In the genomic region with DNA sequence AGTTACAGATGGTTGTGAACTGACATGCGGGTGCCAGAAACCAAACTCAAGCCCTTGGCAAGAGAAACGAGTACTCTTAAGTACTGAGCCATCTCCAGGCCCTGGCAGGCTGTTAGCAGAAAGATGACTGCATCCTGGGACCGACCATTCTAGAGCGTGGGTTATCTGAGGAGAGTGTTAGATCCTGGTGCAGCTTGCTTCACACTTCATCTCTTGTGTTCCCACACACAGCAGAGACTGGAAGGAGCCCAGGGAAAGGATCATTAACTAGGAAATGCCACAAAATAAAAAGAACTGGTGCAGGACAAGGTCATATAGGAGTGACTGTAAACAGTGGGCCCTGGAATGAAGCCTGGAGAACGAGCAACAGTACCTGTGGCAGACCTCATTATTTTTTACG, we compare ENCODE assay signal across 11 mouse cellular contexts. TPM values are rescaled to one million over a fixed set of nuclear protein-coding genes. Genes with fewer than 3 reads are reported as not detected.
DNase-seq lines count a peak whose midpoint lies in the region; ATAC-seq and TF ChIP-seq lines count a peak whose summit lies in the region.
"Had no signal": no experiment of that assay in that cellular context is flagged by ENCODE, and none has a peak within 500 bp of the region (broad histone marks: within the 10 kb centered on the region; RNA-seq: fewer than 3 reads in every experiment).

No protein-coding gene starts in this region.

- no peak overlapping the region for H3K4me2 ChIP-seq in heart, embryonic 11.5 days
- no peak overlapping the region for H3K4me2 ChIP-seq in kidney, embryonic 14.5 days (replicated peaks; ENCODE audit: low read depth, low read length)
- no peak overlapping the region for H3K4me2 ChIP-seq in lung, postnatal 0 days (replicated peaks; ENCODE audit: low read depth, low read length)
- H3K4me2 ChIP-seq: hindbrain, embryonic 15.5 days had no signal

- no peak overlapping the region for H3K9ac ChIP-seq in heart, embryonic 11.5 days (ENCODE audit: low read depth, low read length)
- no peak overlapping the region for H3K9ac ChIP-seq in kidney, embryonic 14.5 days (ENCODE audit: low read depth, low read length)
- H3K9ac ChIP-seq in lung, postnatal 0 days (replicated peaks; ENCODE audit: low read depth) = no peak overlapping the region
- H3K9ac ChIP-seq: hindbrain, embryonic 15.5 days had no signal

- H3K36me3 ChIP-seq in heart, embryonic 11.5 days (ENCODE audit: control insufficient read depth, insufficient read depth, low read length) = no peaks in the 10 kb centered on the region
- no peaks in the 10 kb centered on the region for H3K36me3 ChIP-seq in kidney, embryonic 14.5 days (ENCODE audit: control insufficient read depth, insufficient read depth, low read length)
- no peaks in the 10 kb centered on the region for H3K36me3 ChIP-seq in lung, postnatal 0 days (ENCODE audit: insufficient read depth, low read length)
- H3K36me3 ChIP-seq: hindbrain, embryonic 15.5 days had no signal

- no peak overlapping the region for H3K4me3 ChIP-seq in heart, embryonic 11.5 days (ENCODE audit: low read depth, low read length)
- no peak overlapping the region for H3K4me3 ChIP-seq in kidney, embryonic 14.5 days (ENCODE audit: low read length)
- no peak overlapping the region for H3K4me3 ChIP-seq in lung, postnatal 0 days (ENCODE audit: low read depth, low read length)
- H3K4me3 ChIP-seq: hindbrain, embryonic 15.5 days had no signal

- no peak for TF ChIP-seq EP300 in lung, postnatal 0 days (IDR thresholded peaks at IDR 0.05)

- TF ChIP-seq CTCF in lung, postnatal 0 days (IDR thresholded peaks at IDR 0.05) = no peak

- no peaks in the 10 kb centered on the region for H3K27me3 ChIP-seq in heart, embryonic 11.5 days (ENCODE audit: control insufficient read depth, insufficient read depth, low read length)
- no peaks in the 10 kb centered on the region for H3K27me3 ChIP-seq in kidney, embryonic 14.5 days (ENCODE audit: control insufficient read depth, insufficient read depth, low read length)
- H3K27me3 ChIP-seq in lung, postnatal 0 days (replicated peaks; ENCODE audit: insufficient read depth, low read length) = no peaks in the 10 kb centered on the region
- H3K27me3 ChIP-seq: hindbrain, embryonic 15.5 days had no signal

- peaks cover 3% of the 10 kb centered on the region; the same call in 1 of the 2 replicates for H3K4me1 ChIP-seq in heart, embryonic 11.5 days (ENCODE audit: control insufficient read depth, insufficient read depth, low read length)
- H3K4me1 ChIP-seq in kidney, embryonic 14.5 days (ENCODE audit: control insufficient read depth, insufficient read depth, low read length) = peaks cover 14% of the 10 kb centered on the region
- H3K4me1 ChIP-seq in lung, postnatal 0 days (ENCODE audit: insufficient read depth, low read depth, low read length) = no peaks in the 10 kb centered on the region
- H3K4me1 ChIP-seq: hindbrain, embryonic 15.5 days had no signal

- ATAC-seq in heart, embryonic 11.5 days (replicated peaks; ENCODE audit: insufficient number of reproducible peaks, low FRiP score, low TSS enrichment) = no peak
- peak; percentile 56 for ATAC-seq in kidney, embryonic 14.5 days (ENCODE audit: low FRiP score, low TSS enrichment)
- ATAC-seq in lung, postnatal 0 days = peak; percentile 76
- no peak for ATAC-seq in CD4-positive, CD25-positive, alpha-beta regulatory T cell, adult 4 months

- H3K9me3 ChIP-seq in heart, embryonic 11.5 days (replicated peaks; ENCODE audit: control insufficient read depth, low read length) = no peaks in the 10 kb centered on the region
- no peaks in the 10 kb centered on the region for H3K9me3 ChIP-seq in kidney, embryonic 14.5 days (ENCODE audit: control insufficient read depth, low read length)
- H3K9me3 ChIP-seq in lung, postnatal 0 days (ENCODE audit: low read length) = no peaks in the 10 kb centered on the region
- H3K9me3 ChIP-seq: hindbrain, embryonic 15.5 days had no signal

- H3K27ac ChIP-seq in heart, embryonic 11.5 days (ENCODE audit: low read depth, low read length) = no peak overlapping the region
- H3K27ac ChIP-seq in kidney, embryonic 14.5 days (ENCODE audit: low read depth, low read length) = no peak overlapping the region
- no peak overlapping the region for H3K27ac ChIP-seq in lung, postnatal 0 days (ENCODE audit: low read length)
- H3K27ac ChIP-seq: hindbrain, embryonic 15.5 days had no signal

- peak; percentile 76 for DNase-seq in heart, adult 11 months
- peak; percentile 10 for DNase-seq in adipocyte (ENCODE audit: low spot score)
- peak; percentile 47 for DNase-seq in lung, postnatal 0 days (ENCODE audit: low spot score)
- DNase-seq in adrenal gland, postnatal 25 days = no peak
- DNase-seq in testis, postnatal 10 days (ENCODE audit: low spot score) = no peak
- DNase-seq: B cell, adult 2 months; cerebellum, adult 8-10 months had no signal

- whole genome bisulfite sequencing in heart, embryonic 11.5 days (ENCODE audit: insufficient replicate concordance) = 59% methylated on average over 6 of the region's 6 CpGs
- WGBS in kidney, embryonic 14.5 days = 35% methylated on average over 6 of the region's 6 CpGs
- 42% methylated on average over 6 of the region's 6 CpGs for WGBS in lung, postnatal 0 days

RNA-seq across cellular contexts. Expression of gene Kcnmb3, which starts 20.9 kb away (rescaled TPM):
- polyA plus RNA-seq in heart, embryonic 11.5 days (2014; fragmentation: Nextera tagmentation; extraction: Ambion mirVana) = 0.09 TPM in 1 of 2 replicates, not detected in the other
- polyA plus RNA-seq in kidney, embryonic 14.5 days (2014; fragmentation: Nextera tagmentation; extraction: Ambion mirVana) = not detected in 2 replicates
- polyA plus RNA-seq in lung, postnatal 0 days (2015; fragmentation: Nextera tagmentation; extraction: Ambion mirVana) = 0.07 and 0.16 TPM in 2 replicates
- 0.90 and 1.7 TPM in 2 replicates for total RNA-seq in adrenal gland, postnatal 25 days (2021)
- under 1 TPM; 0.60 to 0.81 TPM for polyA plus RNA-seq in CD4-positive, CD25-positive, alpha-beta regulatory T cell, adult 4 months (2017; shearing (Covaris generic))
- polyA plus RNA-seq: hindbrain, embryonic 15.5 days had no signal

RNA-seq across cellular contexts. Expression of gene Zfp639, which starts 39.0 kb away (rescaled TPM):
- polyA plus RNA-seq in heart, embryonic 11.5 days (2014; fragmentation: Nextera tagmentation; extraction: Ambion mirVana) = 33.1 and 37.4 TPM in 2 replicates
- polyA plus RNA-seq in kidney, embryonic 14.5 days (2014; fragmentation: Nextera tagmentation; extraction: Ambion mirVana) = 44.4 and 44.5 TPM in 2 replicates
- 28.9 and 33.9 TPM in 2 replicates for polyA plus RNA-seq in lung, postnatal 0 days (2015; fragmentation: Nextera tagmentation; extraction: Ambion mirVana)
- total RNA-seq in adrenal gland, postnatal 25 days (2021) = 31.7 and 38.1 TPM in 2 replicates
- 10 to 100 TPM; 27.6 to 28.4 TPM for polyA plus RNA-seq in CD4-positive, CD25-positive, alpha-beta regulatory T cell, adult 4 months (2017; shearing (Covaris generic))

RNA-seq across cellular contexts. Expression of gene Mfn1, which starts 58.2 kb away (rescaled TPM):
- 56.4 and 76.0 TPM in 2 replicates for polyA plus RNA-seq in heart, embryonic 11.5 days (2014; fragmentation: Nextera tagmentation; extraction: Ambion mirVana)
- 17.8 and 29.6 TPM in 2 replicates for polyA plus RNA-seq in kidney, embryonic 14.5 days (2014; fragmentation: Nextera tagmentation; extraction: Ambion mirVana)
- 19.5 and 22.1 TPM in 2 replicates for polyA plus RNA-seq in lung, postnatal 0 days (2015; fragmentation: Nextera tagmentation; extraction: Ambion mirVana)
- total RNA-seq in adrenal gland, postnatal 25 days (2021) = 74.2 and 83.9 TPM in 2 replicates
- polyA plus RNA-seq in CD4-positive, CD25-positive, alpha-beta regulatory T cell, adult 4 months (2017; shearing (Covaris generic)) = 10 to 100 TPM; 10.2 to 12.0 TPM

Comparison
In these comparisons a context has a peak if more than half of its experiments do, and no peak if none do; other contexts are left out.
1. DNase-seq: peak in heart, adult 11 months (single experiment), adipocyte (single experiment) and lung, postnatal 0 days (single experiment); none in adrenal gland, postnatal 25 days (single experiment) and testis, postnatal 10 days (single experiment).
2. ATAC-seq: peak in kidney, embryonic 14.5 days (single experiment) and lung, postnatal 0 days (single experiment); none in heart, embryonic 11.5 days (single experiment) and CD4-positive, CD25-positive, alpha-beta regulatory T cell, adult 4 months (single experiment).